Mouse (Mus musculus) brain, embryonic 14.5 days (tissue): ENCODE data around the gene Poll.

Experiments
- CTCF ChIP-seq: fragments of 200-500 bp; IDR thresholded peaks from 2 replicates; pipeline ENCODE4 v1.5.1; 2012; ENCODE audit warnings: inconsistent platforms, mild to moderate bottlenecking, moderate library complexity, borderline replicate concordance; ENCODE audit not compliant: insufficient read depth, insufficient read length; ENCODE audit errors: extremely low read depth
- POLR2A ChIP-seq: fragments of 200-500 bp; IDR thresholded peaks from 2 replicates; pipeline ENCODE4 v1.6.1; 2012; ENCODE audit warnings: mild to moderate bottlenecking, inconsistent platforms, borderline replicate concordance; ENCODE audit not compliant: poor library complexity, insufficient read depth, insufficient read length, severe bottlenecking; ENCODE audit errors: extremely low read depth

- TF ChIP-seq CTCF = no peak
- TF ChIP-seq POLR2A = no peak
Observed at GRCm38 (mm10) chr19:45552187-45552586, 8.1 kb downstream of the Poll start.
